Mouse (Mus musculus) adrenal gland, adult (tissue): Measurements from ENCODE around the gene Sost.

ENCODE experiments used
- DNase-seq, 2 experiments: peaks; one replicate each; pipeline ENCODE4 v3.0.0; 2022 to 2023; ENCODE audit warnings: low spot score in 1 of 2; ENCODE audit not compliant: inconsistent age in 2 of 2

The Sost gene

DNA sequence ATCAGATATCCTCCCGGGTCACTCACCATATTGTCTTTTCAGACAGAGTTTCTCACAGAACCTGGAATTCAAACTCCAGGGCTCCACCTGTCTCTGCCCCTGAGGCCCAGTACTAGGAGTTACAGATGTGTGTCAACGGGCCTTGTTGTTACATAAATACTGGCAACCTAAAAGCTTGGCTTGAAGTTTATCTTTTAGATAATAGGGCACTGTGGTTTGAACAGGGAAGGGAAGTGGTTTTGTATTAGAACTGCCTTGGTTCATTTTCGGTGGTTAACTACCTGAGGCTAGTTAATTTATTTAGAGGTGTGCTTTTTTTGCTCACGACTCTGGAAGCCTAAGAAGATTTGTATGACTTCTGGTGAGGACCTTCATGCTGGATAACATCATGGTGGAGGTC, 13.4 kb downstream of the Sost start:
- DNase-seq = no peak

DNA sequence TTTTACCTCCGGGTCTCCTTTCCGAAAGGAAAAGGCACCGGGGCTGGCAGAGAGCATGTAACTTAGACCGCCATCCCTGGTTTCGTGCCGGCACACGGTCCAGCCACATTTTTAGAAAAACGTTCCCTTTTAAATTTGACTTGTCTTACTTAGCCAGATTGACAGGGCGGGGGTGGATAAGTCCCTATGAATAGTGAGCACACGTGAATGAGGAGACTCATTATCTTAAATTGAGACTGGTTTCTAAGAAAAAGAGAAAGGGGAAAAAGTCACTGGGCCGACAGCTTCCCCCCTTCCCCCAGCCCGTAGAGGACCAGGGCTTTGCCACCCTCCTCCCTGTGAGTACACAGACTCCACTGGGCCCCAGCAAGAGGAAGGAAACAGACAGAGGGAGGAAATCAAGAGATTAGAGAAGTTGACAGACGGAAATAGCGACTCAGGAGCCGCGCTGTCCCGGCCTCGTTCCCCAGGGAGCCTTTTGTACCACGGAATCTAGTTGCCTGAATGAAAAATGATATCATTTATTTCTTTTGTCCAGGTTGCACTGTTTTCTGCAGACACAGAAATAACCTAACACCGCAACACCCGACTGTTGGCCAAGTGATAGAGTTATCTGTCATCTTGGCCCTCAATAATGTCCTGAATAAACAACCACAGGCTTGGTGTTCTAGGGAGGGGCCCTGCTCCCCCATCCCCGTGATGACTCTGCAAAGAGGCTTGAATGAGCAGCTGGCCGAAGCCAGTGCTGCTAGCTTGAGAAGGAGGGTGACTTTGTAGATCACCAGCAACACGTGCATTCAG, 14.1 kb downstream of the Sost start:
- DNase-seq = peak; percentile 51 to 76

DNA sequence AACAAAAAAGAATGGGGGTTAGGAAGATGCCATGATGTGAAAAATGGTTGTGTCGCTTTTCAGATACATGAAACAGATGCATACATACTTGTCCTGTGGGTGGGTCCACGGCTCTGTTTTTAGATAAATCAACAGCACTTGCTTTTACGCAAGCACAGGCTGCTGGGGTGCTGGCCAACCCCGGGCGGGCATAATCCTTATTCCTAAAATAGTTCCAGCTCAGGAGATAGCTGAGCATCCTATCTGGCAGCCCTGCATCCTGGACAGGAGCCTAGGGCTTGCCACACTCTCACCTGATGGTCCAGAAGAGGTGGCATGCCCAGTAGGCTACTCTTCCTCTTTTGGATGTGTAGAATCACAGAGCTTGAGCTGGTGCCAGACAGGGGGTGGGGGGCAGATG, 16.8 kb downstream of the Sost start:
- DNase-seq = no peak

DNA sequence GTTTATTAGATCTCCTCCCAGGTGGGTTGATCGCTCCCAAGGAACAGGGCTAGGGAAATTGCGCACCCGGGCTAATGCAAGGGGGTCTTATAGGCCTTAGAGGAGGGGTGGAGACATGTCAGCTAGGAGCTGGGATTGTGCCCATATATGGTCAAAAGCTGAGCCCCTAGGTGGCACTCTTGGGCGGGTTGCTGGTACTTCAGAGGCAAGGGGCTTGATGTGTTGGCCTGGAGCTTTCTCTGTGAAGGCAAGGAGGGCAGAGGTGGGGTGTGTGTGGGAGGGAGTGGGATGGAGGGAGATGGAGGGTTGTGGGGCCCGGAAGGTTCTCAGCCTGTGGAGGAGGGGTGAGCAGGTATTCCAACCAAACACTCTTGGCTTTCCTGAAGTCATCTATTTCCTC, 20.3 kb downstream of the Sost start:
- DNase-seq = no peak

DNA sequence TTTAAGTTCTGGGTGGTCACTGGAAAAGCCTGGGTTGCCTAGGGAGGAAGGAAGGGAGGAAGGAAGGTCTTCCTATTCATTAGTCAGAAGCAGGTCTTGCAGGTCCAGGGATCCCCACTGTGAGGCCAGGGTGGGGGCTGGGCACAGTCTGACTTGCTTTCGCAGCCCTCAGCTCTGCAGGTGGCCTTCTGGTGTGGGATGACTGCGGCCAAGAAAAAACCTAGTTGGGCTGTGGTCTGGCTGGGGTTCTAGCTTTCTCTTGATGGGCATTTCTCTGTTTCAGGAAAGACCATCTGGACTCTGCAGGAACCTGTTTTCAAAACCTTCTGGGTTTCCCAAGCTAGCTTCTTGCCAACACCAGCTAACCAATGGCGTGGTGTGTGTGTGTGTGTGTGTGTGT, 23.8 kb downstream of the Sost start:
- no peak for DNase-seq

DNA sequence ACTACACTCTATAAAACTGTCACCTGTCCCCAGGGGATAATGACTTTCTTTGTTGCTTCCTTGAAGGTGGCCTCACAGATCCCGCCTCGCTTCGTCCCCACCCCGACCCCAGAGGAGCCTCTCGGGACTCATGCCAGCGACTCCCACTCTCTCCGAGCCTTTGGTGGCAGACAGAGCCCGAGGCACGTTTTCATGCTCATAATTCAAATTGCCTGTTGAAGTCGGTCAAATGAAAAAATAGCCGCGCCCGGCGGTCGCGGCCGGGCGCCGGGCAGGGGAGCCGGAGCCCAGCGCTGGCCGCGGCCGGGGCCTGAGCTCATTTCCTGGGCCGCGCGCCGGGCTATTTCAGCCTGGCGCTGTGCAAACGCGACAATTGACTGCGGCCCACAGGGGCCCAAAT, 29.7 kb downstream of the Sost start:
- peak; percentile 38 to 63 for DNase-seq

DNA sequence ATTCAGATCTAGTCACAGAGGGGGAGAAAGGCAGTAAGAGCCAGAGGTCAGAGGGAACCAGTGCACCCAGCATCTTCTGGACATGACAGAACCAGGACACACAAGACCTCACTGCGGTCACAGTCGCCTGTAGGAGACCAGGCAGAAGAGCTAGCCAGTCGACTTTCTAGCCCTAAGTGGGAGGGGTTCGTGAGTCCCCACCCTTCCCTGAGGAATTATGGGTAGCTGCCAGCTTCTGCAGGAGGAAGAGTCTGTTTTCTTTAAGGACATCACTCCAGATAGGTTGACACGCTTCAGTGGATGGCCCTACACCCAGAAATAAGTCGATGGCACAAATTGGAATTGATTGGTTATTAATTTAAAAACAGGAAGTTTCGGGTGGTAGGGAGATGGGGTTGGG, 30.4 kb downstream of the Sost start:
- no peak for DNase-seq

DNA sequence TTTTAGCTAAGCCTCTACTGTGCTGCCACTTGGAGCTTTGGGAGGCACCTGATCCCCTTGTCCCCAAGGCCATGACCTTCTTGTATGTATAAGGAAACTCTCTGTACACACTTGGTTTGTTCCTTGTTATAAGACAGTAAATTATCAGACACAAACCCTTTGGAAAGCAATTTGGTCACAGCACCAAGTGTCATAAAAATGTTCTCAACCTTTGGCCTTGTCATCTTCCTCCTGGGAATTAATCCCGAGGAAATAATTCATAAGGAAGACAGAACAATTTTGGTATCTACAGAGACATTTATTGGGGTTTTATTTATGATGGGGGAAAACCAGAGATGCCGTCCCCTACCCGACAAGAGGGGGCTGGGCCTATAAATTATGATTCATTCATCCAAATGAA, 31.1 kb downstream of the Sost start:
- DNase-seq = no peak

DNA sequence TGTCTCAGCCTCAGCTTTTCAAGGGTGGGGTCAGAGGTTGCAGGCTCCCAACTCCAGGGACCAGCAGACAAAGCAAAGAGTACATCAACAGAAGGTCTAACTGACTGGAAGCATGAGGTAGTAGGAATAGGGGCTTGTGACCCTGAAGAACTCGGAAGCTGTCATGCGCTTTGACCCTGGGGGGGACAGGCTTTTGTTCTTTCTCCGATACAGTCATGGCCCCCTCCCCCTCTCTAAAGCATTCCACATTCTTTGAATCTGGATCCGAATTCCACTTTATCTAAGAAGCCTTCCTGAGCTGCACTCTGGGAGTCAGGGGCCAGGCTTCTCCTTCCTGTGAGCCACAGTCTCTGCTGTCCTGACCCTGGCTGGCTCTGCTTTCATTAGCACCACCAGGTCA, 34.8 kb downstream of the Sost start:
- DNase-seq = no peak

DNA sequence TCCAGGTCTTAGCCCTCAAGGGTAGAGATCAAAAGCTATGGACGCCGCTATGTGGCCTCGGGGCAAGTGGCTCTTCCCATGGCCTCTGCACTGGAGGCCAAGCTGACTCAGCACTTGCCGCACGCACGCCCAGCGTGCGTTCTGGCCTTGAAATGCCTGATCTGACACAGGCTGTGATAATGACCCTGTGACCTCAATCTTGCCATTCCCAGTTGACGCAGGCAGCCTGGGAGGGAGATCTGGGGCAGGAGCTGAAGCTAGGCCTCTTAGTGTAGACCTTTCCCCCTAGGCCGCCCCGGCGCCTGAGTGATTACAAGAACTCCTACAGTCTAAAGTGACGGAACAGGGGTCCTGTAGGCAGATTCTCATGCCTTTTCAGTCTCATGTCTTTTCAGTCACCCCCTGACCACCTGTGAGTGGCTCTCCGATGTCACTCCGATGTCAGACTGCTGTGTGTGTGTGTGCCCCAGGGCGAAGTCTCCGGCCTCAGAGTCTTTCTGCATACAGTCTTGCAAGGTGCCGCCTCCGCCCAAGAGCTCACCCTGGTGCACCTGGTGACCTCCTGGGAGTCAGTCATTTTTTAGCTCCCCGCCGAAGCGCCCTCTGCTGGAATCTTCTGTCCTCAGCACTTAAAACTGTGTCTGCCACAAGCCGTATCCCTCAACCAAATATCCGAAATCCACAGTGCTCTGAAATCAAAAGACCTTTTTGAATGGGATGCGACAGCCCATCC, 38.6 kb downstream of the Sost start:
- peak; percentile 92 to 95 for DNase-seq

DNA sequence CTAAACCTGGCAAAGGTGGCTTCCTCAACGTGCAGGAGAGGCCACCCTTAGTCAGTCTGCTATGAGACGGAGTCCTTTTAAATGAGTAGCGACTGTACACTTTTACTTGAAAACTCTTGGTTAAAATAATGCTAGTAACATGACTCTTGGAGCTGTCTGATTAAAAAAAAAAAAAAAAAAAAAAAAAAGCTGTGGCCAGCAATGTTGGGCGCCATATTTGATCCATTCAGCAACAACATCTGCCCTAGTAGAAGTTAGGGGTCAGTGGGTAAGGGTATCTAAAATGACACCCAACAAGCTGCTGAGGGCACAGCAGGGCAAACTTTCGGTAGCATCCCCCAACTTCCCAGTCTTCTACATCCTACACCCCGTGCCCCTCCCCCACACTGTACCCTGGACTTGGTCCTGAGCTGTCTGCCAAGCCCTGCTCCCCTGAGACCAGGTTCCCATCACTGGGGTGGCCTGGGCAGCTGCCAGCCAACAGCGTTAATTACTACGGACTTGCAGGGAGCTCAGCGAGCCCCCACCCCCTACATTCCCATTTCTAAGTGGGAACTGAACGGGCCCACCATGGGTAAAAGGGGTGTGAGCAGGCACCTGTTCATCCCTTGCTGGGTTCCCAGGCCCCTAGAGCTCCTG, 39.7 kb downstream of the Sost start:
- DNase-seq = peak in 1 of 2 experiments; percentile 56

DNA sequence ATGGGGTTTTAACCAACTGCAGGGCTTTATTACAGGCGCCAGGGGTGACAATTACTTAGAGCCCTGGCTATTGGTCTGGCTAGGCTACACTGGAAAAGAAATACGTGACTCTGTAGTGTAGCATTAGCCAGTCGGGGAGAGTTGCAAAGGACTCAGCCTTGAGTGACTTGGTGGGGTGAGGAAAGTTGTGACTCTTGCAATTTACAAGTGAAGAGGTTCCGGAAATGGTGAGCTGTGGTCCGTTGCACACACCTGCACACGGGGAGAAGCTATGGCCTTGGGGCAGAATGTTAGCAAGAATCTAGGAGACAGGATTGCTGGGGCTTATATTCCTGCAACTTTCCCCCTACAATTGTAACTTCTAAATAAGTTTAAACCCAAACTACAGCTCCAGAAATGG, 41.2 kb downstream of the Sost start:
- DNase-seq = no peak

DNA sequence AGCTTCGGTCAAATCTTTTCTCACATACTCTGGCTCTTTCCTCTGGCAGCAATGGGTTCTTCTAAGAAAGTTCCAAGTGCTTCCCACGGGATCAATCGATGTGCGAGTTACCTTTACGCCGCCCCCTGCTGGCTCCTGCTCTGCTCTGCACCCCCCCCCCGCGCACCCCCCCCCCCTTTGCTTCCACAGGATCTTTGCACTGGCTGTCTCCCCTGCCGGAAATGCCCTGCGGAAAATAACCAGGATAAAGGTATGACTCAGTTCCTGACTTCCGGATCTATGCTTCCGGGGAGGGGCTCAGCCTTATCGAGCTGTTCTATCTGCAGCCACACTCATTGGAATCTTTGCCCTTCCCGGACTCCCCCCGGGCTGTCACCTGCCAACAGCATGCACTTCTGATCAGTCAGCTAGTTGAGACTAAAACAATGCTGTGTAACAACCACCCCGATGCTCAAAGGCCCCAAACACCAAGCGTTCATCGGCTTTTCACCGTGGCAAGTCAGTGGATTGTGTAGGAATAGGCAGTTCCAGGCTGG, 42.3 kb downstream of the Sost start:
- no peak for DNase-seq

DNA sequence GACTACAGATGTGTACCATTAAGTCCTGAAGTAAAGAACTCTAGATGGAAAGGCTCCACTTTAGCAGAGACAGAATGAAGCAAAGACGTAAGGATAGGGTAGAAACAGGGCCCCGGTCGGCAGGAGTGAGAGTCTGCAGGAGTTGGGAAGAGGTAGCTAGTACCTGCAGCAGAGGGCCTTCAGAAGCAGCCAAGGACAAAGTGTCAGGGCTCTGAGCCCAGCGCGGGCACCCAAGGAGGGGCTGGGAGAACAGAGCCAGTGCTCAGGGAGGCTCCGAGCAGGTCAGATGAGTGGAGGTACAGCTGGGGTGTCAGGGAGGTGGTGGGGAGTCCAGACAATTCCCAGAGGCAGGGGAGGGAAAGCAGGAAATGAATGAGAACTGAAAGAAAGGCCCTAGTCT, 42.8 kb downstream of the Sost start:
- DNase-seq = no peak

DNA sequence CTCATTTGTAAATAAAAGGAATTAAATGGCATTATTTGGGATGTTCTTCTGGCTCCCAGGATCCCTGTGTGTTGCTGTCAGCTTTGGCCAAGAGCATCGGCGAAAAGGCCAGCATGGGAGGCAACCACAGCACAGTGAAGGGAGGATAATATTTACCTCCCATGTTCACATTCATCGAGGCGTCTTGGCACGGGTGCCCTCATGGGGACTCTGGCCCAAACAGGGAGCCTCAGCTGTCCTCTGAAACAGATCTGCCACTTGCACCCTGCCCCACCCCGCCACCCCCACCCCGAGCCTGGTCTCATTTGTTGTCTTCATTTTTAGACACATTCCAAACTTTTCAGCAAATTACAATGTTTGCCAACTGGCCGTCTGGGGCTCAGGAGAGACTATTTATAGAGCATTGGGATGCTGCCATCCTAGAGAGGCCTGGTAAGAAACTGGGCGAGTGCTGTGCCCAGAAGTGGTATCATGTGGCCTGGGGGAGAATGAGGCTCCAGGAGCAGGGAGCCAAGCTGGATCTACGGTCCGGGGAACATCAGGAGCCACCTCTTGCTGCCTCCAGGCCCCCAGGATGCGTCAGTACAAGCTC, 45.4 kb downstream of the Sost start:
- no peak for DNase-seq

DNA sequence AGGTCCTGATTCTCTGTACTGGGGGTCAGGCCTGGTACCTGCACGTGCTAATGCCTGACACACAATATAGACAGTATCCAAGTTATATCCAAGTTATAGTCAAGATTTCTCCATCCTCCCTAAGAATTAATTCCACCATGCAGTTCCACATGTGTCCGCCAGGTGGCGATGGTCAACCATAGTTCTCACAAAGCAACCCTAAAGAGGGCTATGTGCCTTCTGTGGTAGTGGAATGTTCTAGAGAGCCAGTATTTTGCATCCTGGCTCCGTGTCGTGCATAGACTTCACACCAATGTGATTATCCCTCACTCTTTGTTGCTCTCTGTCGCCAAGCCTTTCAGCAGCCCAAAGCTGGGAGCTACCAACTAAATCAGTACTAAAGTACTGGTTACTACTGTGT, 47.2 kb downstream of the Sost start:
- DNase-seq = peak; percentile 76 to 94

DNA sequence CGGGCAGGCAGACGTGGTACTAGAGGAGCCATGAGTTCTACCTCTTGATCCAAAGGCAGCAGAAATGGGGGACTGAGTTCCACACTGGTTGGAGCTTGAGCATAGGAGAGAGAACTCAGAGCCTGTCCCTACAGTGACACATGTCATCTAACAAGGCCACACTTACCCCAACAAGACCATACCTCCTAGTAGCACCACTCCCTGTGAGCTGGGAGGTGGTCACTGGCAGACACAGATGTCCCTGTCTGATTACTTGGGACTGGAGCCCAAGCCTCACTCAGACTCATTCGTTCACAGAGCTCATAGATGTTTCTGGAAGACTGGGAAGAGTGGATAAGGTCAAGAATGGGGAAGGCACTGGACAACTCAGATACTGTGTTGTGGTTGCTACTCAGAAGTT, 48.2 kb downstream of the Sost start:
- DNase-seq = no peak

DNA sequence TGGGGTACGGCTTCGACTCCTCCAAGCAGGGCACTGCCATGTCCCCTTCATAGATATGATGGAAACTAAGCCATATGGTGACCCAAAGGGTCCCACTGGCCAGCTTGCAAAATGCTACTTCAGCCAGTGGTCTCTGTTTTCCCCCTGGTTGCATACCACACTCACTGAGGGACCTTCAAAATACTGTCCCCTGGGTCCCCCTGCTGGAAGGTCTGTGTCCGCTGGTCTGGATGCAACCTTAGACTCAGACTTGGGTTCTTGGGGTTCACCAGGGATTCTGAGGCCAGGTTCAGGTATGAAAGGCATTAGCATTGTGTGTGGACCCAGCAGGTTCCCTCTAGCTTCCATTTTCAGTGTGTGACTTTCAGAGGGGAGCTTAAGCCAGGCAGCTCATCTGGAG, 50.0 kb downstream of the Sost start:
- DNase-seq = no peak

DNA sequence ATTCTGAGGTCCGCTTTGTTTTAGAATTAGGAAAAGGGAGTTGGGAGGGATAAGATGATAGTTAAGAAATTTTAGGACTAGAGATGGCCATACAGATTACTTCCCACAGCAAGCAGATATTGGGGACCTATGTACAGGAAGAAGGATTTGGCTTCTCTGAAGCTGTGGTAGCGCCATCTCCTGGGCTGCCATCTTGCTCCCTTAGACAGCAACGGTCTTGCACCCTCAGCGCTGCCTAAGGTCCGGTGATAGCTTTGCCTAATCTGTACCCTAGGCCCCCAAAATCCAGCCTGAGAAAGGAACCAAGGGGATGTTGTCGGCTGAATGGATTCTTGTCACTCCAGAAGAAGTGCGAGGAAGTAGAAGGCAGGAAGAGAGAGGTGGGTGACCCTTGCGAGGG, 53.2 kb downstream of the Sost start:
- no peak for DNase-seq
